Comparison of ENCODE assay signal across 8 mouse cellular contexts in the genomic region with DNA sequence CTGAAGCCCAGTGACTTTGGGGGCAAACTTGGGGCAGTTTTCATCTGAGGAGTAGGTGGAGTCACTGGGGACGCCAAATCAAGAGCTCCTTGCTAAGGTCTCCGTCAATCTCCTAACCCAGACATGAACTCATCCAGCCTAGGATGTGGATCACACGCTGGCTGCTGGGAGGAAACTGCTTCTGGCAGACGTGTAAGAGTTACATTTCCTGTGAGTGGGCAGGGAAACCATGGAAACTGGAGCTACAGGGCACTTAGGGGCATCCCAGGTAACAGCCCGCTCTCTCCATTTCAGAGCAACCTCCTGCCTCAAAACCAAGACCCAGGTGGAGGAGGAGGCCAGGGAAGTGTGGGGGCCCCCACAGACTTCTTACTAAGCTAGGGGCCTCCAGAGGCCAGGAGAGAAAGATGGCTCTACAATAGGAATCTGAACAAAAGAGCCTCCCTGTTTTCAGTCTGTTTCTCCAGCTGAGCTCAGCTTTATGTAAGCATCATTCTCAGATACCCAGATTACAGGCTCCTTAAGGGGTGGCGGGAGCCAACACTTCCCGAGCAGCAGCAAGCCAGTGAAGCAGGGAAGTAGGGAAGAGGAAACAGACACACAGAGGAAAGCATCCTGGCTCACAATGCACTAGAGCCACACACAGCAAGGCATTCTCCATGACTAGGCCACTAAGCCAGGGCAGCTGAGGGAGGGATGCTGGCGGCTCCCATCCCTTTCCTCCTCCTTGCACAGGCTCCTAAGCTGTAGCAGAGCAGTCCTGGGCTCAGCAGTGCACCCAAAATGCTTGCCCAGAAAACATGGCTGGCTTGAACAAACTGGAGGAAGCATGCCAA.
DNase-seq lines count a peak whose midpoint lies in the region; ATAC-seq and TF ChIP-seq lines count a peak whose summit lies in the region.

No protein-coding gene starts in this region.

- no peak for DNase-seq in heart, adult 18-20 months
- DNase-seq in brain, embryonic 14.5 days (ENCODE audit: low read depth) = peak; percentile 58
- DNase-seq in forebrain, embryonic 11.5 days (ENCODE audit: low spot score) = no peak
- peak; percentile 39 to 66 for DNase-seq in left cerebral cortex, postnatal 14 days (ENCODE audit: low spot score in 2 of 2)
- peak; percentile 58 for DNase-seq in telencephalon, adult 2 months (ENCODE audit: low read depth, low spot score)
- no peak for DNase-seq in ovary, postnatal 36 days (ENCODE audit: low spot score)
- no peak for DNase-seq in thymus, adult 18-20 months

- H3K27ac ChIP-seq in heart, embryonic 12.5 days (ENCODE audit: poor library complexity, severe bottlenecking) = peak overlapping the region; percentile 65
- peak overlapping the region; percentile 37 for H3K27ac ChIP-seq in forebrain, embryonic 11.5 days (ENCODE audit: low read depth, low read length)

- WGBS in heart, embryonic 12.5 days = 42% methylated on average over 8 of the region's 8 CpGs
- 44% methylated on average over 8 of the region's 8 CpGs for WGBS in forebrain, embryonic 11.5 days

- no peak overlapping the region for H3K4me2 ChIP-seq in heart, embryonic 12.5 days
- no peak overlapping the region for H3K4me2 ChIP-seq in forebrain, embryonic 11.5 days (ENCODE audit: low read depth, low read length, severe bottlenecking)

- H3K9me3 ChIP-seq in heart, embryonic 12.5 days (replicated peaks) = no peaks in the 10 kb centered on the region
- no peaks in the 10 kb centered on the region for H3K9me3 ChIP-seq in forebrain, embryonic 11.5 days (ENCODE audit: control insufficient read depth, low read length)

- no peak overlapping the region for H3K4me3 ChIP-seq in heart, embryonic 12.5 days
- H3K4me3 ChIP-seq in forebrain, embryonic 11.5 days (ENCODE audit: low read depth, low read length) = no peak overlapping the region

- H3K27me3 ChIP-seq in heart, embryonic 12.5 days (replicated peaks) = no peaks in the 10 kb centered on the region
- no peaks in the 10 kb centered on the region for H3K27me3 ChIP-seq in forebrain, embryonic 11.5 days (ENCODE audit: control insufficient read depth, insufficient read depth, low read length)

- no peak overlapping the region for H3K9ac ChIP-seq in heart, embryonic 12.5 days
- H3K9ac ChIP-seq in forebrain, embryonic 11.5 days (ENCODE audit: low read length) = peak overlapping the region; percentile 16; the same call in 1 of the 2 replicates

- intact Hi-C loops in left cerebral cortex, postnatal 14 days (cut with DNase I) = loop anchor here (5.0 kb wide), 1 partner anchor 56 kb away; no protein-coding TSS in a partner anchor

- TF ChIP-seq POLR2A in brain, embryonic 14.5 days (IDR thresholded peaks at IDR 0.05; ENCODE audit: borderline replicate concordance, extremely low read depth, insufficient read depth, insufficient read length, poor library complexity, severe bottlenecking) = no peak

- no peak for TF ChIP-seq CTCF in brain, embryonic 14.5 days (IDR thresholded peaks at IDR 0.05; ENCODE audit: borderline replicate concordance, extremely low read depth, insufficient read depth, insufficient read length)

- no peak for ATAC-seq in heart, embryonic 12.5 days (ENCODE audit: insufficient number of reproducible peaks, low FRiP score)
- no peak for ATAC-seq in forebrain, embryonic 11.5 days (replicated peaks; ENCODE audit: low FRiP score)

- H3K36me3 ChIP-seq in heart, embryonic 12.5 days = no peaks in the 10 kb centered on the region
- H3K36me3 ChIP-seq in forebrain, embryonic 11.5 days (ENCODE audit: control insufficient read depth, insufficient read depth, low read length) = no peaks in the 10 kb centered on the region

- peaks cover 26% of the 10 kb centered on the region for H3K4me1 ChIP-seq in heart, embryonic 12.5 days (replicated peaks)
- peaks cover 11% of the 10 kb centered on the region for H3K4me1 ChIP-seq in forebrain, embryonic 11.5 days (replicated peaks; ENCODE audit: control insufficient read depth, insufficient read depth, low read length)

Comparison
In these comparisons a context has a peak if more than half of its experiments do, and no peak if none do; other contexts are left out.
1. DNase-seq: peak in brain, embryonic 14.5 days (single experiment), left cerebral cortex, postnatal 14 days (2 of 2) and telencephalon, adult 2 months (single experiment); none in heart, adult 18-20 months (0 of 2), forebrain, embryonic 11.5 days (single experiment), ovary, postnatal 36 days (single experiment) and thymus, adult 18-20 months (0 of 2).